Mouse (Mus musculus) adipocyte (in vitro differentiated cells): ENCODE data around the gene Ikzf4.

Source experiments
- DNase-seq: peaks from one replicate; pipeline ENCODE4 v3.0.0-alpha.2; 2016; ENCODE audit warnings: low spot score

Ikzf4 gene

GRCm38 (mm10) chr10:128606483-128606882 lies 39.3 kb downstream of the Ikzf4 start:
- no peak for DNase-seq

GRCm38 (mm10) chr10:128602470-128603128 lies 43.2 kb downstream of the Ikzf4 start:
- DNase-seq, result no peak

- no peak for DNase-seq
Measured at GRCm38 (mm10) chr10:128601499-128601898, 44.3 kb downstream of the Ikzf4 start.

GRCm38 (mm10) chr10:128598476-128598875 lies 47.3 kb downstream of the Ikzf4 start:
- no peak for DNase-seq

DNA sequence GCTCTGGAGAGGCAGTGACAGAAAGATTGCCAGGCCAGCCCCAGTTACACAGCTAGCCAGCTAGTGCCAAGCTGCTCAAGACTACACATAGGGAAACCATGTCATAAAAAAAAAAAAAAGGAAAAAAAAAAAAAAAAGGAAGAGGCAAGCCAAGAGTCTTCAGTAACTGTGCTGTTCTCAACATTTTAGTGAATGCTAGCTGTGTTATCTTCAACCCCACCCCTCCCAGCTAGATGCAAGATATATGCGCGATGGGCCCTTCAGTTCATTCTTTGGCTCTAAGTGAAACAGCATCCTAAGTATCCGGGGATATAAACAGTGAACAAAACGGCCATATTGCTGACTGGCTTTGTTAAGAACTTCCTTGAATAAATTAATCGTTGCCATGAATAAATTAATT lies 53.0 kb downstream of the Ikzf4 start:
- DNase-seq, result no peak

GRCm38 (mm10) chr10:128591436-128591835 lies 54.4 kb downstream of the Ikzf4 start:
- no peak for DNase-seq

DNA sequence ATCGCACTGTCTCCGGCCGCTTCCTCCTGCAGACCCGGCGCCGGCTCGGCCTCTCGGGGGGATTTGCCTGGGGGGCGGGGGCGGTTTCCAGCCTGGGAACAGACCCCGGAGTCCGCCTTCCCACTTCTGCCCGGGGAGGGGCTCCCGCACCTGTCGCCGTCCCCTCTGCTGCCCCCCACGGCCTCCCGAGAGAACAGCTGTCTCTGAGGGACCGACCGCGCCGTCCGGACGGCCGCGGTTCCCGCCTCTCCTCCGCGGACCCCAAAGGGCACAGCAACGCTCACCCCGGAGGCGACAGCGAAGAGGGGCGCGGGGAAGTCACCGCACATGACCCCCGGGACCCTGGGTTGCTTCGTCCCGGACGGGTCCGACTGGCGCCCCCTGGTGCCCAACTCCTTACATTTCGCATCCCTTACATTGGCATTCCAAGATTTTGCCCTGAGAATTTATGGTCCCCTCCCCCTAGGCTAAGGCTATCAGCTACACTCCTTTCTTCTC lies 55.5 kb downstream of the Ikzf4 start:
- no peak for DNase-seq

GRCm38 (mm10) chr10:128589464-128590192 lies 56.2 kb downstream of the Ikzf4 start, which contains the start of gene Erbb3:
Erbb3 (minus strand) TSS chr10:128589652.
- no peak for DNase-seq

DNA sequence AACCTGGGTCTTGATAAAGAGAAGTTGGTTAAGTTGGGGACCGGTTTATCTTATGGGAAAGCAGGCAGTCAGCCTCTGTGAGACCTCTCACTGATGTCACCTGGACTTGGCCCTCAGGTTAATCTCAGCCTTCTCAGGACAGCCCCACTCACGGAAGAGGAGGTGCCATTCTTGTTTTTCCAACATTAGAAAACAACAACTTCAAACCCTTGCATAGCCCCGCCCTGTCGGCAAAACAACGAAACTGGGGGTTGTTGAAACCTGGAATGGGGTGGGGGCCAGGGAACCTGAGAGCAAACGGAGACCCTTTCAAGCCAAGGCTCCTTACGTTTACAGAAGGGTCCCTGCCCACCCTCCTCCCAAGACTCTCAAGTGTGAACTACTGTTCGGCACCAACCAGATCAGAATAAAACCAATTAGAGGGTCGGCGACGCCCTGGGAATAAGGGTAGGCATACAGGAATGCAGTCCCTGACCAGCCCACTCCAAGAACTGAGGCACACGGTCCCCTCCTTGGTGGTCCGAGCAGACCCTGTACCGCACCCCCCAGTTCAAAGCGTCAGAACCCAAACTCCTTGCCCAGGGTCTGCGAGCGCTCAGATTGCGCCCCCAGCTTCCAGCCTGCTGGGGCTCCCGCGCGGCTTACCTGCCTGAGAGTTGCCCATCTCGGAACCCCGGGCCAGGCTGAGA lies 56.9 kb downstream of the Ikzf4 start:
- DNase-seq, result no peak

GRCm38 (mm10) chr10:128588136-128588535 lies 57.7 kb downstream of the Ikzf4 start:
- no peak for DNase-seq

- DNase-seq, result no peak
Measured at GRCm38 (mm10) chr10:128587697-128588096, 58.1 kb downstream of the Ikzf4 start.

- DNase-seq, result no peak
Measured at GRCm38 (mm10) chr10:128587120-128587519, 58.7 kb downstream of the Ikzf4 start.

DNA sequence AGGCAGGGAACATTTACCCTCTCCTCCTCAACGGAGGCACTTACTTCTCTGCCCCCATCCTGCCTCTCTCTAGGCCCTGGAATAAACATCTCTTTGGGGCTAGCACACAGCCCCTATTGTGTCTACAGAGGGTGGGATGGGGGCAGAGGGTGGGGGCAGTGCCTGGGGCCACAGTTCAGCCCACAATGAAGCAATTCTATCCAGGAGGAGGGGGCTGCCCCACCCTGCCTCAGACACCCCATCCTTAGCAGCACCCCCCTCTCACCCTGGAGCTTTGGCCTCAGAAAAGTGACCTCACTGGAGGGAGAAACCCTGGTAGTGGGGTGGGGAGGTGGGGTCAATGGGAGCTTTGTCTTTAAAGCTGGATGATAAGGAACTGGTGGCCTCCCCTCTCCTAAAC lies 59.2 kb downstream of the Ikzf4 start:
- DNase-seq, result no peak

GRCm38 (mm10) chr10:128584386-128584785 lies 61.4 kb downstream of the Ikzf4 start:
- DNase-seq, result no peak

GRCm38 (mm10) chr10:128583644-128584043 lies 62.1 kb downstream of the Ikzf4 start:
- DNase-seq, result no peak
